Mouse (Mus musculus): ENCODE data around the gene Tapt1. TPM values are rescaled to one million over a fixed set of nuclear protein-coding genes. Genes with fewer than 3 reads are reported as not detected.
"Not testable (repeated sequence)": the region's sequence is repeated elsewhere in the genome, so short reads cannot be mapped to it uniquely, and the experiment has no call there.

The Tapt1 gene
- polyA plus RNA-seq (2012; ENCODE audit: insufficient read depth, low replicate concordance), result 4.2 TPM in 1 of 2 replicates, not detected in the other

DNA sequence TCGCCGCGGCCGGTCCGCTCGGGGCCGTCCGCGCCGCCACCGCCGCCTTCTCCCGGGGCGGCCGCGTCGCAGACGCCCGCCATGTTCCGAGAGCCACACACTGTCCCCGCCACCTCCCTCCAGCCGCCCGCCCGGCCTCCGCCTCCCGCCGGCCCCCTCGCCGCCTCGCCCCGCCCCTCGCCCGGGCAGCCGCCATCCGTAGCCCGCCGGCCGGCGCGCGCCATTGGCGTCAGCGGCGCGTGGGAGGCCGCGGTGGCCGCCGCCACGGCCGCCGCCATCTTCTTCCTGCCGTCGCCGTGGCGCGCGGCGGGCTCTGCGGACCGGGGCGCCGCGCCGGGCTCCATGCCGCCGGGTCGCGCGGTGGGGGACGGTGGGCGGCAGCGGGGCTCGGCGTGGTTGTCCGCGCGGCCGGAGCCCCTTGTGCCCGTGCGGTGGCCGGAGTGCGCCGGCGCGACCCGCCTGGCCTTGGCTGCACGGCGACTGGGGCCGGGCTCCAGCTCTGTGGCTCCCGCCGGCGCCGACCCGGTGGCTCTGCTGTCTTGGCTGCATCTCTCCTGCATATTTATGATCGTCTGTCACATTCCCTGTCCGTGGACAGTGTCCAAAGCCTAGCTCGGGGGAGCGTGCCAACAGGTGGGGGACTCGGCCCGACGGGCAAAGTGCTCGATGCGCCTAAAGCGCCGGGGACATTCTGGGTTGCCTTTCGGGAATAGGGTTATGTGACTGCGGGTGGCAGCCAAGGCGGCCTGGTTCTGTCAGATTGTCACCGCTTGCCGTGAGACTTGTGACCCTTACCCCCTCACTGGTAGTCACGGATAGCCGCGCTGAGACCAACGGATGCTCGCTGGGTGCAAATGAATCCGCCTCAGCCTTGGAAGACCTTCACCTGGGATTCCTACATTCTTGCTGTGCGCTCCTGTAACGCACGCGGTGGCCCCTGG, at the start of gene Tapt1:
TSS of gene Tapt1 (minus strand) at position 106 of the 941 bp plus-strand sequence.
- TF ChIP-seq GATA1 (IDR thresholded peaks at IDR 0.05; ENCODE audit: borderline replicate concordance, low read length), result no peak
- TF ChIP-seq FLI1 (IDR thresholded peaks at IDR 0.05; ENCODE audit: low read length), result no peak
- Histone ChIP-seq H3K4me3 (replicated peaks) (peak within 1 kb of the TSS; percentile 95), H3K36me3 (replicated peaks; ENCODE audit: low read length) (peaks cover 11% of the 10 kb centered on the region), H3K9me3 (no peaks in the 10 kb centered on the region), H3K4me1 (peaks cover 46% of the 10 kb centered on the region), H3K27me3 (replicated peaks) (no peaks in the 10 kb centered on the region)

DNA sequence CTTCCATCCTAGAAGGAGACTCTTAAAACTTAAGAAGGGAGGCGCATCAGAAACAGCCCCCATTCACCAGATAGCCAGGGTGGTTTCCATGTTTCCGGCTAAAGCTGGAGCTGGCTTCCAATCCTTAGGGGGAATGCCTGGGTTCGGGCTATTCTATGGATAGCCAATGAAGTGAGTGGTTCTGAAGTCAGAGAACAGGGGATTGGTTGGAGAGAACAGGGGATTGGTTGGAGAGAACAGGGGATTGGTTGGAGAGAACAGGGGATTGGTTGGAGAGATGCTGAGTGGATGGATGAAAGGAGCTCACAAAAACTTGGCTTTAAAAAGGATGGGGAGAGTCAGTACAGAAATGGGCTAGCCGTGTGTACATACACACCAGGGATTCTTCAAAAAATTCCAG, 45.1 kb upstream of the Tapt1 start:
- Histone ChIP-seq H3K4me3 (replicated peaks) (no peak overlapping the region), H3K9me3 (no peaks in the 10 kb centered on the region), H3K27me3 (replicated peaks) (peaks cover 7% of the 10 kb centered on the region), H3K36me3 (replicated peaks; ENCODE audit: low read length) (no peaks in the 10 kb centered on the region), H3K4me1 (no peaks in the 10 kb centered on the region)
- TF ChIP-seq FLI1 (IDR thresholded peaks at IDR 0.05; ENCODE audit: low read length), result no peak
- TF ChIP-seq GATA1 (IDR thresholded peaks at IDR 0.05; ENCODE audit: borderline replicate concordance, low read length), result no peak

DNA sequence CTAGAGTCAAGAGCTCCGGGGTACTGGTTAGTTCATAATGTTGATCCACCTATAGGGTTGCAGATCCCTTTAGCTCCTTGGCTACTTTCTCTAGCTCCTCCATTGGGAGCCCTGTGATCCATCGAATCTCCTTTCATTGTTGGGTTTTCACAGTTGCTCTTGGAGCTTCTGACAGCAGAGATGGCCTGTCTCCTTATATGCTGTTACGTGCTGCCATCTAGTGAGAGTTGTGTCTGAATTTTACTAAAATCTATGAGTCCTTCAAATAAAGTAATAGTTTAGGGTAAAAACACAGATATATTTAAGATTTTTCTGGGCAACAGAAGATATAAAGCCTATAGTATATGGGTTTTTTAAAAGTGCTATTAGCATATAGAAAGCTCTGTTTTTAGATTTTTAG, 42.1 kb upstream of the Tapt1 start:
- not testable (repeated sequence) for H3K27me3 ChIP-seq (replicated peaks); H3K4me3 ChIP-seq (replicated peaks); H3K4me1 ChIP-seq; H3K36me3 ChIP-seq (replicated peaks; ENCODE audit: low read length); H3K9me3 ChIP-seq

DNA sequence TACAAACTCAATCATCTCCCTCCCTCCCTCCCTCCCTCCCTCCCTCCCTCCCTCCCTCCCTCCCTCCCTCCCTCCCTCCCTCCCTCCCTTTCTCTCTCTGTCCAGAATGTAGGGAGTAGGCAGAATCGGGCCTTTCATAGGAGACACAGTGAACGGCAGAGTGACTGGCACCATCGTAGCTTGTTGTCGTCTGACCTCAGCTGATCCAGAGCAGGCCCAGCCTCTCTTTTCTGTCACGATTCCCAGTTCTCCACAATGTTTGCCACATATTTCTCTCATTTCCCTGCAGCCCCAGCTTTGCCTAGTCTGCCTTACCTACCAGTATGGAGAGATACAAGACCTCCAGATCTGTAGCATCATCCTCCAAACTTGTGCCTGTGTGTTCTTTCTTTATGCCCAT, 35.3 kb upstream of the Tapt1 start:
- Histone ChIP-seq H3K4me3 (replicated peaks) (no peak overlapping the region), H3K27me3 (replicated peaks) (peaks cover 2% of the 10 kb centered on the region)

DNA sequence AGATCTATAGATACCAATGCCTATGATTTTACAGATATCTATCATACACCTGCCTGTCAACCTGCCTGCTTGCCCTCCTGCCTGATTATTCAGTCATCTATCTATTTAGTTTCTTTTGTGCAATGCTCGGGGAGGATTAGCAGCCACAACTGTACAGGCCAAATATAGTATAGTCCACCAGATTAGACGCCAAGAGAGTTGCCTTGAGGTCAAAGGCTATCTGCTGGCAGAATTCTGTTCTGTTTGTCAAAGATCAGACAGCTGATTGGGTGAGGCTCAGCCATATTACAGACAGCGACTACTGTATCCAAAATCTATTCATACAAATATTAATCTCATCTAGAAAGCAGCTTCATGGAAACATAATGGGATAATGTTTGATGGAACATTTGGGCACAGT, 34.7 kb upstream of the Tapt1 start:
- no peaks in the 10 kb centered on the region for H3K9me3 ChIP-seq
- H3K36me3 ChIP-seq (replicated peaks; ENCODE audit: low read length), result no peaks in the 10 kb centered on the region
- no peak for TF ChIP-seq FLI1 (IDR thresholded peaks at IDR 0.05; ENCODE audit: low read length)
- no peak for TF ChIP-seq GATA1 (IDR thresholded peaks at IDR 0.05; ENCODE audit: borderline replicate concordance, low read length)
- H3K4me1 ChIP-seq, result no peaks in the 10 kb centered on the region
- peaks cover 2% of the 10 kb centered on the region for H3K27me3 ChIP-seq (replicated peaks)
- no peak overlapping the region for H3K4me3 ChIP-seq (replicated peaks)

More for the DNA sequence above, 35.3 kb upstream of the Tapt1 start:
- Histone ChIP-seq H3K36me3 (replicated peaks; ENCODE audit: low read length) (no peaks in the 10 kb centered on the region), H3K4me1 (no peaks in the 10 kb centered on the region), H3K9me3 (no peaks in the 10 kb centered on the region)
- TF ChIP-seq FLI1 (IDR thresholded peaks at IDR 0.05; ENCODE audit: low read length), result no peak

DNA sequence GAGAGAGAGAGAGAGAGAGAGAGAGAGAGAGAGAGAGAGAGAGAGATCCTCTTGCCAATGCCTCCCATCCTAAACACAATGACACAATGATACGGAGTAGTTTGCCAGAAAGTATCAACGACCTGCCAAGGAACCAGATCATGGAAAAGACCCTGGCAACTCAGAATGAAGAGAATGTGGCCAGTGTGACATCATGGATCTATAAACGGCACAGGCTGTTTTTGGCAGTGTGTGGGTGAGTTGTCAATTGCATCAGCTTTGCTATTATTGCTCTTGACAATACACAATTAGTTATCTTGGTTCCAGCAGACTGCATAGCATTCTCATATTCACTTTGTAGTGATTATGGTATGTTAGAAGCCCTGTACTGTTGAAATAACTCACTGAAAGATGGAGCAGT, 33.3 kb upstream of the Tapt1 start:
- Histone ChIP-seq H3K4me1 (no peaks in the 10 kb centered on the region), H3K9me3 (no peaks in the 10 kb centered on the region), H3K4me3 (replicated peaks) (no peak overlapping the region), H3K36me3 (replicated peaks; ENCODE audit: low read length) (no peaks in the 10 kb centered on the region), H3K27me3 (replicated peaks) (peaks cover 2% of the 10 kb centered on the region)
- TF ChIP-seq GATA1 (IDR thresholded peaks at IDR 0.05; ENCODE audit: borderline replicate concordance, low read length), result no peak
- TF ChIP-seq FLI1 (IDR thresholded peaks at IDR 0.05; ENCODE audit: low read length), result no peak

DNA sequence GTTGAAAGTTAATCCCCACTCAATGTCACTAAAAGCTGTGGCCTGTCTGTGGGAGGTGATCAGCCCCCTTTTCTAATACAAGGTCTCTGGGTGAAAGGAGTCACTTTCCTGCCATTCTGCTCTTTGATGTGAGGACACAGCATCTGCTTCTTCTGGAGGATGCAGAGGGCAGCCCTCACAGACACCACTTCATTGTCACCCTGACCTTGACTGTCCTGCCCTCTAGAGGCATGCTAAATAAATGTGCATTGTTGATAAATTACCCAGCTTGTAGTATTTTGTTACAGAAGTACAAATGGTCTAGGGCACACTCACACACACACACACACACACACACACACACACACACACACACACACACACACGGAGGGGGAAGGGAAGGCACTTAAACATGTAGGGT, 31.7 kb upstream of the Tapt1 start:
- Histone ChIP-seq H3K27me3 (replicated peaks) (no peaks in the 10 kb centered on the region), H3K36me3 (replicated peaks; ENCODE audit: low read length) (no peaks in the 10 kb centered on the region), H3K9me3 (no peaks in the 10 kb centered on the region), H3K4me3 (replicated peaks) (no peak overlapping the region), H3K4me1 (no peaks in the 10 kb centered on the region)
- no peak for TF ChIP-seq GATA1 (IDR thresholded peaks at IDR 0.05; ENCODE audit: borderline replicate concordance, low read length)
- TF ChIP-seq FLI1 (IDR thresholded peaks at IDR 0.05; ENCODE audit: low read length), result no peak

DNA sequence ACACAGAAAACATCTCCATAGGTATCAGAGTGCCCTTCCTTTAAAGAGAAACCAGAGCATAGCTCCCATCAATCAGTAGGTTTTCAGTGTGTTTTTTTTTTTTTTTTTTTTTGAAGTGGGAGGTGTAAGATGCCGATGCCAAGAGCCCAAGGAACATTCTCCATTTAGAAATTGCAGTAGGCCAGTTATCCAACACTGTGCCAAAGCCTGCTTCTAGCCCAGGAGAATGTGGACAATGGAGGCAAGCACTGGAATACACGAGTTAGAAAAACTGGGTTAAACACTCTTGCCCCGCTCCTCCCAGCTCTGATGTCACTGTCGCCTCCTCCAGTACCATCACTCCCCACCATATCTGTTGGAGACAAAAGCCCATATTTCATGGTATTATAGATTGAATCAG, 31.0 kb upstream of the Tapt1 start:
- TF ChIP-seq GATA1 (IDR thresholded peaks at IDR 0.05; ENCODE audit: borderline replicate concordance, low read length) (no peak), FLI1 (IDR thresholded peaks at IDR 0.05; ENCODE audit: low read length) (no peak)
- H3K36me3 ChIP-seq (replicated peaks; ENCODE audit: low read length), result no peaks in the 10 kb centered on the region
- no peaks in the 10 kb centered on the region for H3K9me3 ChIP-seq
- no peak overlapping the region for H3K4me3 ChIP-seq (replicated peaks)
- H3K27me3 ChIP-seq (replicated peaks), result no peaks in the 10 kb centered on the region
- no peaks in the 10 kb centered on the region for H3K4me1 ChIP-seq

DNA sequence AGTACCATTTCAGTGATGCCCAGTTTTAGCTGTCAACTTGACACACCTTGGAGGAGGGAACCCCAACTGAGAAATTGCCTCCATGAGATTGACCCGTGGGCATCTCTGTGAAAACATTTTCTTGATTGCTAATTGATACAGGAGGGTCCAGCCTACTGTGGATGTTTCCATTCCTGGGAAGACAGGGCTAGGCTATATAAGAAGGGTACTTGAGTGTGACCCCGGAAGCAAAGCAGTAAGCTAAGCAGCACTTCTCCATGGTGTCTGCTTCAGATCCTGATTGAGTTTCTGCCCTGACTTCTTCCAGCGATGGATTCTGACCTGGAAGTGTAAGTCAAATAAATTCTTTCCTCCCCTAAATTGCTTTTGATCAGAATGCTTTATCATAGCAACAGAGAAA, 30.1 kb upstream of the Tapt1 start:
- Histone ChIP-seq H3K4me1 (no peaks in the 10 kb centered on the region), H3K36me3 (replicated peaks; ENCODE audit: low read length) (no peaks in the 10 kb centered on the region), H3K4me3 (replicated peaks) (no peak overlapping the region), H3K27me3 (replicated peaks) (no peaks in the 10 kb centered on the region), H3K9me3 (peaks cover 1% of the 10 kb centered on the region; the same call in 1 of the 2 replicates)
- TF ChIP-seq GATA1 (IDR thresholded peaks at IDR 0.05; ENCODE audit: borderline replicate concordance, low read length) (no peak), FLI1 (IDR thresholded peaks at IDR 0.05; ENCODE audit: low read length) (no peak)

DNA sequence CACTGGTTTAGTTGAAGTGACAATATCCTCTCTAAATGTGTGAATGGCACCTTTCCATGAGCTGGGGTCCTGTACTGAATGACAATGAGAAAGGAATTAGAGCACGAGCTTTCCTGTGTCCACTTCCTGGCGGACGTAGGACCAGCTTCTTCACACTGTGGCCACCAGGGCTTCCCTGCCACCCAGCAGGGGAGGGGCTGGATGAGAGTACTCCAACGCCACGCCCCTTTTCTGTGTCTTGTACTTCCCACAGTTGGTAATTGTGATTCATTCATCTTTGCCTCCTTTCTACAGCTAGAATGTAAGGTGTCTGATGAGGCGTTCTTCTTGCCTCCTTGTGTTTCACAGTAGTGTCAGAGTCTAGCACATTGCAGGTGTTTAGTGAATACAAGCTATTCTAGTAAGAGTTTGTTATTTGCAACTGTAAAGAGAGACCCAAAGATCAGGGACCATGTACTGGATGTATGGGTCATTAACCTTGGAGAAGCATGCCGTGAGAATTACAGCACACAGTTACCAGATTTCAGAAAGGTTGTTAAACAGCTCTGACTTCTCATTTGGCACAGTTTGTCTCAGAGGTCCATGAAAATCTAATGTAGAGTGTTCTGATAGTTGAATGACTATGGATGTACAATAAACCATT, 29.5 kb upstream of the Tapt1 start:
- Histone ChIP-seq H3K36me3 (replicated peaks; ENCODE audit: low read length) (no peaks in the 10 kb centered on the region), H3K4me1 (no peaks in the 10 kb centered on the region), H3K9me3 (peaks cover 7% of the 10 kb centered on the region), H3K27me3 (replicated peaks) (no peaks in the 10 kb centered on the region), H3K4me3 (replicated peaks) (no peak overlapping the region)
- TF ChIP-seq FLI1 (IDR thresholded peaks at IDR 0.05; ENCODE audit: low read length), result no peak
- TF ChIP-seq GATA1 (IDR thresholded peaks at IDR 0.05; ENCODE audit: borderline replicate concordance, low read length), result no peak
